Mouse (Mus musculus) lung, postnatal 4 days (tissue): ENCODE results near the gene Dbn1.
"Not testable (repeated sequence)": the region's sequence is repeated elsewhere in the genome, so short reads cannot be mapped to it uniquely, and the experiment has no call there.

Experiments used
- DNase-seq, 2 experiments: peaks; one replicate each; pipeline ENCODE4 v3.0.0; 2021

Gene Dbn1

GRCm38 (mm10) chr13:55449679-55450441 is 38.1 kb downstream of the Dbn1 start:
- DNase-seq = peak; percentile 45 to 62

- no peak for DNase-seq
Measured at GRCm38 (mm10) chr13:55449205-55449604, 38.7 kb downstream of the Dbn1 start.

- no peak for DNase-seq
Measured at GRCm38 (mm10) chr13:55448131-55448530, 39.8 kb downstream of the Dbn1 start.

GRCm38 (mm10) chr13:55447543-55447943 is 40.4 kb downstream of the Dbn1 start:
- peak; percentile 71 to 74 for DNase-seq

GRCm38 (mm10) chr13:55446483-55447105 is 41.3 kb downstream of the Dbn1 start:
- DNase-seq = no peak

- DNase-seq = no peak
Measured at GRCm38 (mm10) chr13:55445361-55446091, 42.4 kb downstream of the Dbn1 start.

GRCm38 (mm10) chr13:55444937-55445315 is 43.0 kb downstream of the Dbn1 start, which contains the start of gene Grk6:
TSS of gene Grk6 (plus strand) at chr13:55445072.
- DNase-seq = peak; percentile 99 to 100

- DNase-seq = no peak
Measured at GRCm38 (mm10) chr13:55444286-55444936, 43.5 kb downstream of the Dbn1 start.

- no peak for DNase-seq
Measured at GRCm38 (mm10) chr13:55443799-55444285, 44.1 kb downstream of the Dbn1 start.

- DNase-seq = not testable (repeated sequence)
Measured at GRCm38 (mm10) chr13:55437111-55437629, 50.7 kb downstream of the Dbn1 start.

GRCm38 (mm10) chr13:55431889-55432685 is 55.8 kb downstream of the Dbn1 start:
- DNase-seq = no peak

- no peak for DNase-seq
Measured at GRCm38 (mm10) chr13:55430566-55430965, 57.3 kb downstream of the Dbn1 start.

- peak; percentile 72 to 77 for DNase-seq
Measured at GRCm38 (mm10) chr13:55429226-55429888, 58.6 kb downstream of the Dbn1 start.

- DNase-seq = no peak
Measured at GRCm38 (mm10) chr13:55426613-55427012, 61.3 kb downstream of the Dbn1 start, which contains the start of gene F12. TSS of gene F12 (minus strand) at chr13:55426793.
